Mouse (Mus musculus): ENCODE data around the gene Prpf19.

DNA sequence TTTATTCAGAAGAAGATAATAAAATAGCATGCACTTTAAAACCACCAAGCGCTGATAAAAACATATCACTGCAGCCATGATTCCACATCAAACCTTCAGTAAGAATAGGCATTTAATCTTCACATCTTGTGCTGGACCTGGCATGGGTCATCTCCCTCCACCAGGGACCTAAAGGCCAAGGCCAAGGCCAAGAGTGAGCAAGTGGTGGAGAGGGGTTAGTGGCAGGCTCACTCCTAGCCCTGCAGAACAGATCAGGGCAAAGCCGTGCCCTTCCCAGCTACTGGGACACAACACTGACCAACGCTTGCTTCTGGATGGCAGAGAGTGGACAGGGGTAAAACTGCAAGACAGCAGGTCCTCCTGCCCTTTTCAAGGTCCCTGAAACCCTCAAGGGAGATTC lies 24.4 kb upstream of the Prpf19 start:
- TF ChIP-seq EP300 (IDR thresholded peaks at IDR 0.05; ENCODE audit: low read depth): no peak
- TF ChIP-seq CTCF (IDR thresholded peaks at IDR 0.05; ENCODE audit: low read depth): no peak

Data from liver, embryonic 14.5 days (tissue).